Mouse (Mus musculus) spleen, postnatal 10 days (tissue): ENCODE measurements at regions not wholly inside any gene's neighbourhood (a gene's known extent, or its start where the extent isn't known, plus 50 kb on each side); places are given as distances from the start of the nearest gene placed in this dataset.

Experiments used
- DNase-seq, 2 experiments: peaks; one replicate each; pipeline ENCODE4 v3.0.0; 2021 to 2022; ENCODE audit warnings: low spot score in 2 of 2

GRCm38 (mm10) chr2:170219611-170220401, 71.9 kb upstream of the Zfp217 start:
- peak; percentile 41 to 53 for DNase-seq

GRCm38 (mm10) chr2:170219161-170219581, 71.3 kb upstream of the Zfp217 start:
- peak; percentile 38 to 40 for DNase-seq

GRCm38 (mm10) chr2:170218230-170219044, 70.5 kb upstream of the Zfp217 start:
- peak; percentile 34 to 80 for DNase-seq

GRCm38 (mm10) chr2:170216311-170216710, 68.4 kb upstream of the Zfp217 start:
- DNase-seq: no peak

GRCm38 (mm10) chr2:170209121-170209520, 61.2 kb upstream of the Zfp217 start:
- no peak for DNase-seq

- DNase-seq: peak in 1 of 2 experiments; percentile 61
Observed at GRCm38 (mm10) chr2:170207878-170208277, 60.0 kb upstream of the Zfp217 start.

GRCm38 (mm10) chr2:170207395-170207794, 59.5 kb upstream of the Zfp217 start:
- no peak for DNase-seq

- DNase-seq: no peak
Observed at GRCm38 (mm10) chr2:170206870-170207269, 59.0 kb upstream of the Zfp217 start.

GRCm38 (mm10) chr2:170206442-170206754, 58.5 kb upstream of the Zfp217 start:
- DNase-seq: peak; percentile 23 to 56

GRCm38 (mm10) chr2:170205591-170206441, 57.9 kb upstream of the Zfp217 start:
- peak; percentile 30 to 56 for DNase-seq

GRCm38 (mm10) chr2:170204768-170205514, 57.0 kb upstream of the Zfp217 start:
- DNase-seq: no peak

GRCm38 (mm10) chr2:170203496-170203895, 55.6 kb upstream of the Zfp217 start:
- no peak for DNase-seq

- DNase-seq: peak; percentile 47 to 54
Observed at GRCm38 (mm10) chr2:170201816-170202371, 54.0 kb upstream of the Zfp217 start.
